Mouse (Mus musculus) midbrain, embryonic 15.5 days (tissue): Measurements from ENCODE around the gene Ctsl. TPM values are rescaled to one million over a fixed set of nuclear protein-coding genes. Genes with fewer than 3 reads are reported as not detected.
A peak's percentile ranks its signal among the peaks of the same experiment; 100 is the strongest.

ENCODE experiments used
- ATAC-seq: fragments of 200-750 bp; cut with Nextera tagmentation; replicated peaks from 2 replicates; pipeline ENCODE4 v1.8.0; 2017; ENCODE audit warnings: moderate TSS enrichment
- H3K27ac ChIP-seq: fragments of 300-500 bp; sonication (generic); 2 replicates; pipeline ENCODE4 v1.5.1; 2015; ENCODE audit warnings: mild to moderate bottlenecking, inconsistent platforms
- H3K27me3 ChIP-seq: fragments of 300-500 bp; sonication (generic); replicated peaks from 2 replicates; pipeline ENCODE4 v1.6.1; 2015; ENCODE audit warnings: inconsistent platforms
- H3K36me3 ChIP-seq: fragments of 300-500 bp; sonication (generic); replicated peaks from 2 replicates; pipeline ENCODE4 v1.6.1; 2015; ENCODE audit warnings: inconsistent platforms
- H3K4me1 ChIP-seq: fragments of 300-500 bp; sonication (generic); 2 replicates; pipeline ENCODE4 v1.6.1; 2015; ENCODE audit warnings: inconsistent platforms
- H3K4me2 ChIP-seq: fragments of 300-500 bp; sonication (generic); 2 replicates; pipeline ENCODE4 v1.6.1; 2015; ENCODE audit warnings: inconsistent platforms, mild to moderate bottlenecking, moderate library complexity
- H3K4me3 ChIP-seq: fragments of 300-500 bp; sonication (generic); 2 replicates; pipeline ENCODE4 v1.5.1; 2015; ENCODE audit warnings: mild to moderate bottlenecking, inconsistent platforms
- H3K9ac ChIP-seq: fragments of 300-500 bp; sonication (generic); 2 replicates; pipeline ENCODE4 v1.6.1; 2015; ENCODE audit warnings: mild to moderate bottlenecking, inconsistent platforms
- H3K9me3 ChIP-seq: fragments of 300-500 bp; sonication (generic); 2 replicates; pipeline ENCODE4 v1.6.1; 2016; ENCODE audit warnings: inconsistent platforms
- WGBS: fragments of 180-500 bp; shearing (Covaris S2); methylation state at CpG from one replicate; pipeline ENCODE4 v1.1.7; 2015; ENCODE audit warnings: mixed read lengths; 5-methylcytosine and 5-hydroxymethylcytosine counted together
- polyA plus RNA-seq: library from polyadenylated mRNA; unstranded; fragments of >200 nt; fragmentation: Nextera tagmentation; extraction: Ambion mirVana; gene quantifications from 2 replicates; pipeline ENCODE4 v1.2.1, GENCODE M21; 2015

Gene Ctsl
- 134 and 138 TPM in 2 replicates for polyA plus RNA-seq

GRCm38 (mm10) chr13:64370173-64370940 is at the start of gene Ctsl:
Gene Ctsl, minus strand, starts transcription at chr13:64370890.
- peaks cover 14% of the 10 kb centered on the region for H3K4me1 ChIP-seq
- H3K9ac ChIP-seq: peak within 1 kb of the TSS; percentile 58
- no peaks in the 10 kb centered on the region for H3K27me3 ChIP-seq
- peak within 1 kb of the TSS; percentile 93 for H3K4me2 ChIP-seq
- under 1% methylated on average over 43 of the region's 43 CpGs for WGBS
- peak within 1 kb of the TSS; percentile 75 for H3K4me3 ChIP-seq
- H3K27ac ChIP-seq: peak within 1 kb of the TSS; percentile 72
- peaks cover 10% of the 10 kb centered on the region; the same call in 1 of the 2 replicates for H3K36me3 ChIP-seq
- H3K9me3 ChIP-seq: no peaks in the 10 kb centered on the region
- ATAC-seq: peak; percentile 99

DNA sequence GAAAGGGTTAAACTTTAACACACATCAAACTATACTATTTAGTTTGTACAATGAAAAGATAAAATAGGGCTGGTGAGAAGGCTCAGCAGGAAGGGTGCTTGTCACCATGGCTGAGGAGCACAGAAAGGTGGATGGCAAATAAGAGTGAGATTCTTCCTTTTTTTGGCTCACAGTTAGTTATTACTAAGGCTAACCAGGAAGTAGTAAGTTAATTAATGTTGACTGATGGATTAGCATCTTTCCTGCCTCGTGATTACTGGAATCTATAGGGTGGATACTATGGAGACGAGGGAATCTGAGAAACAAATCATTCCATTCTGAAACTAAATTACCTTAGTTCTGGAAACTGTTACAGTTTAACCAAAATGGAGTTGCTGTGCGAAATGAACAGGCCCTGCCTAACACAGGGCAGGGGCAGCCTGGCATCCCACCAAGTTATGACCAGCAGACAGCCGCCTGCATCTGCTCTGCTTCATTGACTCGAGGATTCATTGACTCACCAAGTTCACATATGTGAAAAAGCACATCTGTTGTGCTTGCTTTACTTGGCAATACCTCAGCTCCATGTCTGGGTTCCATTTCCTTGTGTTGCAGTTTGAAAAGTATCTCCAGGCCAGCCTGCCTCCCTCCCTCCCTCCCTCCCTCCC is 46.4 kb upstream of the Ctsl start:
- Histone ChIP-seq H3K27me3 (no peaks in the 10 kb centered on the region), H3K9ac (no peak overlapping the region), H3K4me1 (no peaks in the 10 kb centered on the region), H3K9me3 (no peaks in the 10 kb centered on the region), H3K36me3 (no peaks in the 10 kb centered on the region), H3K4me3 (no peak overlapping the region), H3K27ac (no peak overlapping the region), H3K4me2 (no peak overlapping the region)
- ATAC-seq: no peak
- 63% methylated on average over 5 of the region's 5 CpGs for WGBS

GRCm38 (mm10) chr13:64415659-64416058 is 45.0 kb upstream of the Ctsl start:
- no peaks in the 10 kb centered on the region for H3K27me3 ChIP-seq
- H3K4me2 ChIP-seq: no peak overlapping the region
- no peak overlapping the region for H3K9ac ChIP-seq
- no peaks in the 10 kb centered on the region for H3K36me3 ChIP-seq
- no peaks in the 10 kb centered on the region for H3K4me1 ChIP-seq
- no peaks in the 10 kb centered on the region for H3K9me3 ChIP-seq
- 84% methylated on average over 2 of the region's 2 CpGs for WGBS
- no peak overlapping the region for H3K27ac ChIP-seq
- no peak overlapping the region for H3K4me3 ChIP-seq
- no peak for ATAC-seq

GRCm38 (mm10) chr13:64412752-64413257 is 42.1 kb upstream of the Ctsl start:
- H3K4me2 ChIP-seq: no peak overlapping the region
- no peaks in the 10 kb centered on the region for H3K9me3 ChIP-seq
- 82% methylated on average over 2 of the region's 2 CpGs for WGBS
- H3K9ac ChIP-seq: no peak overlapping the region
- no peaks in the 10 kb centered on the region for H3K27me3 ChIP-seq
- ATAC-seq: no peak
- no peaks in the 10 kb centered on the region for H3K4me1 ChIP-seq
- no peak overlapping the region for H3K27ac ChIP-seq
- H3K4me3 ChIP-seq: no peak overlapping the region
- no peaks in the 10 kb centered on the region for H3K36me3 ChIP-seq

GRCm38 (mm10) chr13:64411282-64411681 is 40.6 kb upstream of the Ctsl start:
- no peak overlapping the region for H3K9ac ChIP-seq
- no peak overlapping the region for H3K4me2 ChIP-seq
- no peaks in the 10 kb centered on the region for H3K36me3 ChIP-seq
- no peak overlapping the region for H3K27ac ChIP-seq
- H3K4me1 ChIP-seq: no peaks in the 10 kb centered on the region
- H3K4me3 ChIP-seq: no peak overlapping the region
- H3K27me3 ChIP-seq: no peaks in the 10 kb centered on the region
- H3K9me3 ChIP-seq: no peaks in the 10 kb centered on the region
- 81% methylated on average over 2 of the region's 2 CpGs for WGBS
- no peak for ATAC-seq

- no peaks in the 10 kb centered on the region for H3K9me3 ChIP-seq
- no peaks in the 10 kb centered on the region for H3K4me1 ChIP-seq
- WGBS: 81% methylated on average over 5 of the region's 5 CpGs
- no peaks in the 10 kb centered on the region for H3K36me3 ChIP-seq
- H3K27me3 ChIP-seq: no peaks in the 10 kb centered on the region
- ATAC-seq: no peak
- H3K4me3 ChIP-seq: no peak overlapping the region
- no peak overlapping the region for H3K27ac ChIP-seq
- H3K4me2 ChIP-seq: no peak overlapping the region
- H3K9ac ChIP-seq: no peak overlapping the region
Observed at GRCm38 (mm10) chr13:64410604-64411003, 39.9 kb upstream of the Ctsl start.

DNA sequence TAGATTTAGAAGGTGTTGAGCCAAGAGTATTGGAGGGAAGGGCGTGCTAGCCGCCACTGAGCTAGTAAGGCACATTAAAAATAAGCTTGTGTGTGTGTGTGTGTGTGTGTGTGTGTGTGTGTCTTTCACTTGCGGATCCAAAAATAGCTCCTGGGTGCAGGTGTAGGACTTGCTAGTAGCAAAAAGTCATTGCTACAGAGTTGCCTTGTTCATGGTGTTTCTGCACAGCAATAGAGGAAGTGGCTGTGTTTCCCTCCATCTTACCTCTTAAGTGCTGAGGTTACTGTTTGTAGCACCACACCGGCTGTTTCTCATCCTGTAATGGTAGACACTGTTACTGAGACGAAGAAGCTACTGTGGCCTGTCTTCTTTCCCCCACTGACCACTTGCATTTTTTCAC is 37.3 kb upstream of the Ctsl start:
- no peak overlapping the region for H3K4me3 ChIP-seq
- no peak overlapping the region for H3K9ac ChIP-seq
- no peaks in the 10 kb centered on the region for H3K9me3 ChIP-seq
- H3K27ac ChIP-seq: no peak overlapping the region
- H3K4me2 ChIP-seq: no peak overlapping the region
- ATAC-seq: no peak
- no peaks in the 10 kb centered on the region for H3K36me3 ChIP-seq
- WGBS: 98% methylated on average over 5 of the region's 5 CpGs
- H3K27me3 ChIP-seq: no peaks in the 10 kb centered on the region
- no peaks in the 10 kb centered on the region for H3K4me1 ChIP-seq

DNA sequence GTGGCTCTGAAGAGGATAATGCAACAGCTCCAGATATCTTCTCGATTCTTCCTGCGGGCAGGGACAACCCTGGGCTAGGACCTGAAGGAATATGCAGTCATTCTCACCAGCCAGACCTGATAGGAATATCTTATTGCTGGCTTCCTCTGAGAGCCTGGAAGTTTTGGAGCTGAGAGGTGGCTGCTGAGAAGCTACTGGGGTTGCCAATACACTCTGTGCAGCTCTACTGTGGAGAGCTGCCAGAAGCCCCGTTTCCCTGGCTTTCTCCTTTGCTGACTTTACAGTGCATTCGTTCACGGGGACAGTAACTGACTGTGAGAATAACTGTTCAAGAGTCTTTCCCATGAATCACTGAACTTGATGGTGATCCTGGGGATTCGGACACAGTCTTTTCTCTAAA is 34.9 kb upstream of the Ctsl start:
- Histone ChIP-seq H3K4me2 (no peak overlapping the region), H3K4me1 (no peaks in the 10 kb centered on the region), H3K4me3 (no peak overlapping the region), H3K27ac (no peak overlapping the region), H3K27me3 (no peaks in the 10 kb centered on the region), H3K36me3 (no peaks in the 10 kb centered on the region), H3K9me3 (no peaks in the 10 kb centered on the region), H3K9ac (no peak overlapping the region)
- ATAC-seq: no peak
- 82% methylated on average over 6 of the region's 6 CpGs for WGBS

DNA sequence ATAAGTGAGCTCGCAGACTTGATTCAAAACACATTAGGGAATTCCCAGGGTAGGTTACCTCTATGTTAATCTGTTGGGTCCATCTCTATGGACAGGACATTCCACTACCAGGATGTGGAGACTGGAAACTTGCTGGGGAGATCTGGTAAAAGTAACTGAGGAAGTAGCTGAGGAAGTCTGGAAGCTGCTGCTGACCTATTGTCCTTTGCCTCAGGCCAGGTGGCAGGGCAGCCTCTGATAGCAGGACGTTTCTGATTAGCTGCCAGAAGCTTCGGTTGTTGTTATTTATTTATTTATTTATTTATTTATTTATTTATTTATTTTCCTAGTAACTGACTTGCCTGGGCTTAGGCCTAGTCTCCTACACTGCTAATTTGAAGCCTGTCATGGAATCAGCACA is 32.8 kb upstream of the Ctsl start:
- no peak overlapping the region for H3K9ac ChIP-seq
- no peaks in the 10 kb centered on the region for H3K4me1 ChIP-seq
- no peak for ATAC-seq
- no peak overlapping the region for H3K27ac ChIP-seq
- H3K4me2 ChIP-seq: no peak overlapping the region
- no peaks in the 10 kb centered on the region for H3K36me3 ChIP-seq
- no peaks in the 10 kb centered on the region for H3K9me3 ChIP-seq
- H3K27me3 ChIP-seq: no peaks in the 10 kb centered on the region
- WGBS: 75% methylated on average over 3 of the region's 3 CpGs
- no peak overlapping the region for H3K4me3 ChIP-seq

DNA sequence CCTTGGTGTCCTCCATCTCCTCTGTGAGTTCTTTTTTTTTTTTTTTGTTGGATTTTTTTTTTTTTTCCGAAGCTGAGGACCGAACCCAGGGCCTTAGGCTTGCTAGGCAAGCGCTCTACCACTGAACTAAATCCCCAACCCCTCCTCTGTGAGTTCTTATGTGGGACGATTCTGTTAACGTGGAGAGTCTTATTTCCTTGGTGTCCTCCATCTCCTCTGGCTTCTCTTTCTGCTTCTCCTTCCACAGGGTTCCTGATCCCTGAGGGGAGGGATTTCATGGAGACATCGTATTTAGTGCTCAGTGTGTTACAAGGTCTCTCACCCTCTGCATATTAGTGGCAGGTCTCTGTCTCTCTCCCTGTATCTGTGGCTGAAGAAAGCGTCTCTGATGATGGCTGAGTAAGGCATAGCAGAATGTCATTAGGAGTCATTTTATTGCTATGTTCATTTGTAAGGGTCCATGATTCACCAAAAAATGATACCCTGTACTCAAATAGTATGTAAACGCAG is 32.3 kb upstream of the Ctsl start:
- 87% methylated on average over 8 of the region's 8 CpGs for WGBS

DNA sequence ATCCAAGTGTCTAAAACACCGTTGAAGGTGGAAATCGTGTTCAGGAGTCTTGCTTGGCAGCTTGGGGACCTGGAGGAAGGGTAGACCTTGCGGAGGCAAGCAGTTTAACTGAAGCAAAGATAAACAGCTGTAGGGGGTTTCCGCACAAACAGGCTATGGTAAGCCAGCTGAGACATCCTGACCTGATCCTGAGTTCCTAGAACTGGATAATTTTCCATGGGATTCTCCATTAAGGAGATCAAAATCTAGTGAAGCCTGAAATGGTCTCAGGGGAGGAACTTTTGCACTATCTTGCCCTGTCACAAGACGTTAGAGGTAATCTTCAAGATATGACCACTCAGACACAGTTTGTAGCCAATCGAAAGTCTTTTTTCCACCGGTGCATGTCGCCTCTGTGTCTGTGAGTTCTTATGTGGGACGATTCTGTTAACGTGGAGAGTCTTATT is 31.8 kb upstream of the Ctsl start:
- no peaks in the 10 kb centered on the region for H3K36me3 ChIP-seq
- H3K4me2 ChIP-seq: no peak overlapping the region
- ATAC-seq: no peak
- H3K27ac ChIP-seq: no peak overlapping the region
- no peaks in the 10 kb centered on the region for H3K4me1 ChIP-seq
- no peaks in the 10 kb centered on the region for H3K27me3 ChIP-seq
- 89% methylated on average over 10 of the region's 10 CpGs for WGBS
- H3K9me3 ChIP-seq: no peaks in the 10 kb centered on the region
- H3K9ac ChIP-seq: no peak overlapping the region
- no peak overlapping the region for H3K4me3 ChIP-seq

More for the DNA sequence above, 32.3 kb upstream of the Ctsl start:
- no peak for ATAC-seq
- Histone ChIP-seq H3K4me3 (no peak overlapping the region), H3K4me1 (no peaks in the 10 kb centered on the region), H3K4me2 (no peak overlapping the region), H3K27me3 (no peaks in the 10 kb centered on the region), H3K36me3 (no peaks in the 10 kb centered on the region), H3K27ac (no peak overlapping the region), H3K9me3 (no peaks in the 10 kb centered on the region), H3K9ac (no peak overlapping the region)

GRCm38 (mm10) chr13:64402006-64402405 is 31.3 kb upstream of the Ctsl start:
- no peaks in the 10 kb centered on the region for H3K36me3 ChIP-seq

More at GRCm38 (mm10) chr13:64402006-64402405, 31.3 kb upstream of the Ctsl start:
- H3K4me3 ChIP-seq: no peak overlapping the region
- no peak overlapping the region for H3K27ac ChIP-seq
- H3K4me1 ChIP-seq: no peaks in the 10 kb centered on the region
- no peaks in the 10 kb centered on the region for H3K9me3 ChIP-seq
- 72% methylated on average over 3 of the region's 3 CpGs for WGBS
- ATAC-seq: no peak
- no peak overlapping the region for H3K9ac ChIP-seq
- H3K27me3 ChIP-seq: no peaks in the 10 kb centered on the region
- H3K4me2 ChIP-seq: no peak overlapping the region
